Mouse (Mus musculus): ENCODE results near the gene Spock1.

Spock1 gene

DNA sequence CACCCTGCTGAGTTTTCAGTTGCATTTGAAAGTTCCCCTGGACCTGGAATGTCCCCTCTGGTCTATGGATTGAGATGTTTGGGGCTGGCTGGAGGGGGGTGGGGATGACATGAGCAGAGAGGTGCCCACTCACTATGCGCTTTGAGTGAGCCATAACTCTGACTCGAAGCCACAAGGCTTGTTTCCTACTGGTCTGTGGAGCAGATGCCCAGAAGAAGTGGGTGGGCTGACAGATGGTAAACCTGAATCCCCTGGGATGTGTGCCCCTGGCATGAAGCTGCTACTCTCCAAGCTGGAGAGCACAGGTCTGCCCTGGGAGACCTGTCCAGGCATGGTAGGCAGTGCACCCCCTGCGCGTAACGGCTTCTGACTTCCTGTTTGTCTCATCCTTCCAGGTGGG, 147.0 kb downstream of the Spock1 start:
- POLR2A ChIA-PET: no interaction called here
- CTCF ChIA-PET: no interaction called here

DNA sequence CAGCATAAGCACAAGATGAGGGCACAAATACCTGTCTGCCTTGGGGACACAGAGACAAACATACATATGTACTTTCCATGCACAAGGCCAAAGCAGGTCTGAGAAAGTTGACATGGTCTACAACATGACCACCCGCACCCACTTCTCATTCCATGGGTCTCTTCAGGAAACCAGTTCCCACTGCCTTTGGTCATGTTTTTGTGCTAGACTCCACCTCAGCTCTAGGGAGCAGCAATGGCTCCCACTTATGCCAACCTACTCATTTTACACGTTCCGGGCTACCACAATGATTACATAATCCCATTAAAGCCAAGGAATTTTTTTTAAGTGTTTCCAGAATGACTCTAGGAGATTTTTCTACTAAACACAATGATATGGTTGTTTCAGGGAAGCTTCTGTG, 147.5 kb downstream of the Spock1 start:
- POLR2A ChIA-PET: no interaction called here
- CTCF ChIA-PET: no interaction called here

DNA sequence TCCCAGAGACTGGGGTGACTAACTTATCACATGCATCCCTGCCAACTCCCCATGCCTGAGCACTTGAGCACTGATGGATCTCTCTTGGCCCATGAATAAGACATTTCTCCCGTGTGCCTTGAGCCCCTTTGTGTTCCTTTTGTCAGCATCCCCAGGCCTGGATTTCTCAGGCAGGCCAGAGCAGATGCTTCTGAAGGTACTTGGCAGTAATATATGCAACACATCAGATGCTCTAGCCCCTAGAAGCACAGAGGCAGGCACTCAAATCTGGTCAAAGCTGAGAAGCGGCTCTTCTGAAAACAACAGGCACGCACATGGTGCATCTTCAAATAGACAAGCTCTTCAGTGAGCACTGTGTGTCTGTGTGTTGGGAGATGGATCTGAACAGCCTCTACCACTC, 151.8 kb downstream of the Spock1 start:
- ChIA-PET CTCF (interaction anchor here in 1 of 4 experiments (0.6 kb wide), 1 partner anchor 289 kb away, joined by 3 read pairs; no protein-coding TSS in a partner anchor), POLR2A (no interaction called here)

DNA sequence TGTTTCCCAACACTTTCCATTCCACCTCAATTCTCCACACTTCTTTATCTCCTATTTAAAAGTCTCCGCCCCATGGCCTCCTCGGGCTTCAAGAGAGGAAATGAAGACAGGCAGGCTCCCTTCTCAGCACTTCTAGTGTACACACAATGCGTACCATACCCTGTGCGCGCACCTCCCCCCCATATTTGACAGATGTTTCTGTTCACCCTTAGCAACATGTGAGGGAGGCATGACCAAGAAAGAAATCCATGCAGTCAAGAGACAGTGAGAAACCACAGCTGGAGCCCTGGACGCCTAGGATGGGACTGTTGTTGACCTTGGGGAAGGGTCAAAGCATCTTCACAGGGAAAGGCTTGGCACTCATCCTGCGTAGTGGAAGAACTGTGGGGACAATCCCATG, 157.3 kb downstream of the Spock1 start:
- ChIA-PET CTCF (no interaction called here), POLR2A (no interaction called here)

DNA sequence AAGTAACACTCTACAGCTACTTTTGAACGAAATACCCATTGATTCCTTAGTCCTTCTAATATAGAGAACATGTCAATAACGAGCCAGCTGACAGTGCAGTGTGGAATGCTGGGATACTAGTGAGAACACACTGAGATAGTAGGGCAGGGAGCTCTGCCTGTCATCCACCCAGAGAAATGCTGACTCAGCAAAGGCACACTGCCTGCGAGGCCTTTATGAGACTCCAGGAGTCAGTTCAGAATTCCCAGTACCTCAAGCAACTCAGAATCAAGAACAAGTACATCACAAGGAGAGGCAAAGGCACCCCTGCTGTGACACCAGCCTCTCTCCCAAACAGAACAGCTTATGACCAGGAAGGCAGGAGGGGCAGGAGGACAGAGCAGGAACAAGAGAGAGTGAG, 163.5 kb downstream of the Spock1 start:
- POLR2A ChIA-PET: interaction anchor here in 1 of 4 experiments (1.1 to 1.8 kb wide), 2 partner anchors 11 to 13 kb away, joined by 3 to 5 read pairs; no protein-coding TSS in a partner anchor
- CTCF ChIA-PET: interaction anchor here in 2 of 4 experiments (0.6 to 1.1 kb wide), 4 partner anchors 22 to 1585 kb away, joined by 3 to 4 read pairs (median 3); no protein-coding TSS in a partner anchor

DNA sequence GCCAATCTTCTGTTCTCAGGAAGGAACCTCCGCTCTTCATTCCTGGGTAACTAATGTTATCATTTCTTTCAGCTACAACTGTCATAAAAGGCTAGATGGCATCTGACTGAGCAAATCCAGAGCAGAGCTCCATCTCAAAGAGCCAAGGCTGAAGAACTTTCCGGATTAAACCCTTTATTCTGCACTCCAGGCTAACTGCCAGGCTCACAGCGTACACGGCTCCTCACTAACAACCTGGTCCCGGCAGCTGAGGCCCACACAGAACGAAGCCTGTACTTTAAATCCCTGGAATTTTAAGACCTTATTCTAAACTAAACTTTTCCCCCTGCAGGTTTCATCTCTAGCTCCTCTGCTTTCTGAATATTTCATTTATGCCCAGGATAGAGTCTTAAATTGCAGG, 166.9 kb downstream of the Spock1 start:
- ChIA-PET POLR2A (interaction anchor here in 3 of 4 experiments (0.5 to 1.6 kb wide), 5 partner anchors 14 to 433 kb away, joined by 3 read pairs; no protein-coding TSS in a partner anchor), CTCF (interaction anchor here in 1 of 4 experiments (1.3 kb wide), 1 partner anchor 20 kb away, joined by 5 read pairs; no protein-coding TSS in a partner anchor)

DNA sequence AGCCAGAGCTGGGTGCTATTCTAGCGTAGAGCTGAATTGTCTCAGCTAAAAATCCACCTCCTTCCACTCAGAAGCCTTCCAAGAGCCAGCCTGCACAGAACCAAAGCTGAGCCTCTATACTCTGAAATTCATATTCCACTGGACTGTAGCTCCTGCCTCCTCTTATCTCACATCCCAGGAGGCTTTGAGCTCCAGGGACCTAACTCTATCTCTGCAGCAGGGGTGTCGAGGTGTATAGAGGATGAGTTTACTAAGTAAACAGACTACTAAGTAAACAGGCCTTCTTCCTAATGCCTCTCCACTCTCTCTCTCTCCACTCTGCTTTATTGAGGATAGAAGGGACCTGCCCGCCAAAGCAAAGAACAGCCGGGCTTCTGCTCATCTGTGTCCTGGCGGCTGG, 167.7 kb downstream of the Spock1 start:
- POLR2A ChIA-PET: interaction anchor here in 2 of 4 experiments (0.7 to 1.6 kb wide), 5 partner anchors 14 to 988 kb away, joined by 3 read pairs; no protein-coding TSS in a partner anchor

DNA sequence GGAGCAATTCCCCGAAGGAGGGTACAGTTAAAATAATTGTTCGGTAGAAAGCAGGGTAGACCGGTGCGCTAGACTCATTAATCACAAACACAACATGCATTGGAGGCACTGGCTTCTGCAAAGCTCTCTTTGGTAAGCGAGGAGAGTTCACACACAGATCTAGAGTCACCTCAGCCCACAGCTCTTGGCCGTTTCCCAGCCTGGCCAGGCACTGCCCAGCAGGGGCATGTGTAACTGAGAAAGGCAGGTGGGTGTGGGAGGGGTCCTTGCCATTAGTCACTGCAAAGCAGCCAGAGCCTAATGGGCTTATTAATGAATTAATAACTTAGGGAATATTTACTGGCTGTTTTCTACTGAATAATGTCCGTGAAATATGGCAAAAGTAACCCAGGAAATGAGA, 172.1 kb downstream of the Spock1 start:
- ChIA-PET CTCF (no interaction called here), POLR2A (interaction anchor here in 1 of 4 experiments (0.6 kb wide), 1 partner anchor 9 kb away, joined by 4 read pairs; no protein-coding TSS in a partner anchor)

More for the DNA sequence above, 167.7 kb downstream of the Spock1 start:
- CTCF ChIA-PET: interaction anchor here in 1 of 4 experiments (0.6 kb wide), 1 partner anchor 261 kb away, joined by 3 read pairs; no protein-coding TSS in a partner anchor

DNA sequence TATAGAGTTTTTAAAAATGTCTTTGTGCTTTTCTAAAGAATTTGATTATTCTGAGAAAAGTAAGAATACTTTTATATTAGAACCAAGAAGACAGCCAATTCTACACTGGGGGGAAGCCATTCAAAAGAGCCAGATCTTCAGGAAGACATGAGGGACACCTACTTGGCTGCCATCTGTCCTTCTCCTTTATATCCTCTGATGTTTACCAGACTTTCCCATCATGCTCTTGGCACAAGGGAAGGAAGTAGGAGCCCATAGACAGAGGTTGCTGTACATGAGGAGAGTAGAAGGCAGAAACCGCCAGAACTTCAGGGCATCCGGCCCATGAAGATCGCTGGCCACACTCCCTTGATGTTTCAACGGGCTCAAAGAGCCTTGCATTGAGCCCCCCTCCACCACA, 173.6 kb downstream of the Spock1 start:
- ChIA-PET POLR2A (no interaction called here), CTCF (interaction anchor here in 1 of 4 experiments (2.7 kb wide), 1 partner anchor 13 kb away, joined by 9 read pairs; no protein-coding TSS in a partner anchor)

DNA sequence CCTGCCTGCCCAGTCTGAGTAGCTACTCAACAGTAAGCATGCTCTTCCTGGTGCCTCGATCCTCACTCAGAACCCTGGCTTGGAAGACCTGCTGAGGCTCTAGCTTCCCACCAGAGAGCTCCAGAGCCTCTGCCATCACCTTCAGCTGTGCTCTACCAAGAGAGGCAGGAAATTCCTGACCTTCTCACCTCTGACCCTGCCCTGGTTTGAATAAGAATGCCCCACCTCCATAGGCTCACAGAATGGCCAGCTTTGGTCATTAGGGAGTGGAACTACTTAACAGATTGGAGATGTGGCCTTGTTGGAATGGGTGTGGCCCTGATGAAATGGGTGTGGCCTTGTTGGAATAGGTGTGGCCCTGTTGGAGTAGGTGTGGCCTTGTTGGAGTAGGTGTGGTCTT, 174.6 kb downstream of the Spock1 start:
- CTCF ChIA-PET: interaction anchor here in 2 of 4 experiments (0.5 to 2.7 kb wide), 5 partner anchors 12 to 311 kb away, joined by 3 to 10 read pairs (median 4); no protein-coding TSS in a partner anchor

DNA sequence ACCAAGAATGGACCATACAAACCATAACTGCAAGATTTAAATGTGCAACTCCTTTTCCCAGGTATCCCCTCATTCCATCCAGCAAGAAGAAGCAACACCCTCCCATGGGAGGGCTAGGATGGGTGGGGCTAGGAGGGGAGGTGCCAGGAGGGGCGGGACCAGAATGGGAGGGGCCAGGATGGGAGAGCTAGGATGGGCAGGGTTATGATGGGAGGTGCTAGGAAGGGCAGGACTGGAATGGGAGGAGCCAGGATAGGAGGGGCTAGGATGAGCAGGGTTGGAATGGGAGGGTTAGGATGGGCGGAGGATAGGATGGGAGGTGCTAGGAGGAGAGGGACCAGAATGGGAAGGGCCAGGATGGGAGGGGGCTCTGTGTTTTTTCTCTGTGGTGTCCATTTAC, 175.9 kb downstream of the Spock1 start:
- POLR2A ChIA-PET: interaction anchor here in 1 of 4 experiments (1.2 kb wide), 1 partner anchor 404 kb away, joined by 4 read pairs; no protein-coding TSS in a partner anchor
- CTCF ChIA-PET: interaction anchor here in 3 of 4 experiments (0.8 to 2.7 kb wide), 3 partner anchors 11 to 12 kb away, joined by 3 to 10 read pairs (median 9); no protein-coding TSS in a partner anchor

More for the DNA sequence above, 174.6 kb downstream of the Spock1 start:
- POLR2A ChIA-PET: interaction anchor here in 2 of 4 experiments (0.8 to 1.2 kb wide), 2 partner anchors 10 to 14 kb away, joined by 5 to 6 read pairs; no protein-coding TSS in a partner anchor

DNA sequence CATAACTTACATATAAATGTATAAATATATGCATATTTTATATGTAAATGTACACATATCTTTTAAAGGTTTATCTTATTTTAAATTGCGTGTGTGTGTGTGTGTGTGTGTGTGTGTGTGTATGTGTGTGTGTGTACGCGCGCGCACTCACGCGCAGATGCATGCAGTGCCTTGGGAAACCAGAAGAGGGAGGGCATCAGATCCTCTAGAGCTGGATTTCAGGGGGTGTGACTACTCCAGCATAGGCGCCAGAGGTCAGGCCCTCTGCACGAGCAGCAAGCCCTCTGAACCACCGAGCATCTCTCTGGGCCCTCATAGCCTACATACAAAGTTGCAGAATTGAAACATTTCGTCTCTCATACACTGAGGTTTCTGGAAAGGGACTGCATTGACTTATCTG, 180.4 kb downstream of the Spock1 start:
- CTCF ChIA-PET: interaction anchor here in 2 of 4 experiments (0.6 to 0.7 kb wide), 3 partner anchors 171 to 598 kb away, joined by 3 to 4 read pairs (median 3); no protein-coding TSS in a partner anchor

DNA sequence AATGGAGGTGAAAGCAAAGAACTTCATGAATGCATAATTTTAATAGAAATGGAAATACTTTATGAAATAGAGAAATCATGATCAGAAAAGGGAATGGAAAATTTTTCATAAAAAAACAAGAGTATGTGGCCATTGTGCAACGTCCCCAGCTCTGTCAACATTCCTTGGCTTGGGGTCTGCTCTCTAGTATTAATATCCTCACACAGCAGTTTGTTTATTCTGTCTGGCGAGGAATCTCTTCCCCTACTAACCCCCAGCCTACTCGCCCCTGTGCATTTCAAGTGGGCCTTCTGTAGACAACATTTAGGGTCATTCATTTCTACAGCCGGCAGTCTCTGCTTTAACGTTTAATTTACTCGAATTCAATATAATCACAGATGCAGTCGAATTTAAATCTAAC, 181.5 kb downstream of the Spock1 start:
- ChIA-PET POLR2A (interaction anchor here in 1 of 4 experiments (0.6 kb wide), 1 partner anchor 441 kb away, joined by 3 read pairs; no protein-coding TSS in a partner anchor), CTCF (no interaction called here)

More for the DNA sequence above, 180.4 kb downstream of the Spock1 start:
- POLR2A ChIA-PET: no interaction called here

DNA sequence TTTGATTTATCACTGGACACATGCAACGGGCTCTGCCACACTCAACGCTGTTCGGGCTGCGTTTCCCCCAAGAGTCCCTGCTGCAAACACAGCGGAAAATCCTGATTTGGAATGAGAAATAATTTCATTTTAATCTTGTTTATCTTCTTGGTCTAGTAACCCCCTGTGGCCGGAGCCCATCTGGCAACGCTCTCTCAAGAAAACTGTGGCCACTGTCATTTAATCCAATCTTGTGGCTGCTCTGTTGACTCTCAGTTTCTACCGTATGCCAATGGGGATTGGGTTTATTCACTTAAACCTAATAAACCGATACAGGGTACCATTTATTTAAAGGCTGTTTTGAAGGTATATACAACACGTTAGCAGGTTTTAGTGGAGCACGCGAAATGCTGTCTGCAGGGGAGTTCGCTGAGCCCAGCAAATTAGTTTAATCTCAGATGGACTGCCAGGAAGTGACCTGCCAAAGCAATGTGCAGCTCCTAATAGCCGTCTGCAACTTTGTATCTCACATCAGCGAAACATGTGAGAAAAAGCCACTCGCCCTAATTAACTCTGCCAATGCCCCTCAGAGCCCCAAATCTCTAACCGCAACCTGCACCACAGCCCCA, 185.7 kb downstream of the Spock1 start:
- POLR2A ChIA-PET: no interaction called here
- CTCF ChIA-PET: no interaction called here

DNA sequence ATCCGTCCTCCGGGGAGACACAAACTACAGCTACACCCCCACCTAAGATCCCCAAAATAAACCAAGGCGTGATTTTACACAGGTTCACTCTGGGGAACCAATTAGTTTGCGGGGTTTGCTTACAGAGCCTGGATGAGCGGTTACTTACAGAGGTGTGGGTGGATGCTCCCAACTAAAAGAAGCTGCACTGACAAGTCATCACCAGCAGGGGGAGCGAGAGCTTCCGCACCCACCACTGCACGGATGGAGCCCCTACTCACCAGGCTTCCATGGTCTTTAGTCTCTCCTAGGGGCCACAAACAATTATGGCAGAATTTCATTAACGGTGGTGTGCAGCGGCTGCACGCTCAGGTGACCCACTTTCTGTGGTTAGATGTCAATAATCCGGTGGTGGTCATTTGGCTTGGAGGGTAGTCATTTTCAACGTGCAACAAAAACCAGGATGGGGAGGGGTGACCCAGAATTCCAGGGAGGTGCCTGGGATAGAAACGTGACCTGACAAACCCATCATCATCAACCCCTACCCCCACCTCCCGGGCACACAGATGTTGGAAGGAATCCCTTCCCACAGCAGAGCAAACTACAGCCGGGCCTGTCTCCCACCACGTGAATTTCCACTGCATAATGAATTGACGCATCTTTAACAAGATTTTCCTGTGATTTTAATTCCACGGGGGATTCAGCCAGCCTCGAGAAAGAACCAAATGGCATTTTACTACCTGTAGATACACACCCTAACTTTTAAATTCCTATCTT, 186.4 kb downstream of the Spock1 start:
- ChIA-PET POLR2A (no interaction called here), CTCF (interaction anchor here (0.5 to 2.1 kb wide), 26 partner anchors 9 to 428 kb away, joined by 3 to 10 read pairs (median 3); partner anchors contain the start of gene Spock1 (in 1 of the 4))

DNA sequence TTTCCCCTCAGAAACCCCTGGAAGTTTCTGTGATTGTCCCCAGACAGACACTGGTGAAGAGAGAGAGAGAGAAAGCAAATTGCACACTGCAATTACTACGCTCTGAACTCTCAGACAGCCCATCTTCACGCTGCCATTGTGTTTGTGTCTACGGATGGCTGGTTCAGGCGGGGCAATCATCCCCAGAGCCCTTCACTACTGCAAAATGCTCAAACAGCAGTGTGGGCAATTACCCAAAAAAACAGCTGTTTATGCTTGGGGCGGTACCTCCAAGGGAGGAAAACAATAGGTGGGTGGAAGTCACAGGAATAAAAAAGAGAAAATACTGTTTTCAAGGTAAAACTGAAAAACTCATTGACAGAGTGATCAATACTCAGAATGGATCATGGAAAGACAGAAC, 190.0 kb downstream of the Spock1 start:
- ChIA-PET CTCF (no interaction called here), POLR2A (no interaction called here)

DNA sequence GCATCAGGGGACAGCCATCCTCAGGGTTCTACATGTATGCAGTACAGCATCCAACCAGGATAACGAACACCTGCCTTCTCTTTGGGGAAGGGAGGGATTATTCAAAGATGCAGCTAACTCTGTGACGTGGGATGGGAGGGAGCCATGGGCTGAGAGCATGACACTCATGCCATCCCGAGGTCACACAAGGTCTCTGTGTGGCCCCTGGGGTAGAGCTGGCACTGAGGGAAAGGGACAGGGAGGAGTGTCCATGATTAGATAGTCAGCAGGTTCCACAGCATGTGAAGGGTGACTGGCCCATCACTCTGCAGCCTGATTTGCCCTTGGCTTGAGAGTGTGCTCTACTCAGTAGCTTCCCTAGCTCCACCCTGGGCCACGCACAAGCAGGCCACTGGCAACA, 195.2 kb downstream of the Spock1 start:
- POLR2A ChIA-PET: no interaction called here
- CTCF ChIA-PET: interaction anchor here in 1 of 4 experiments (1.3 kb wide), 1 partner anchor 8 kb away, joined by 4 read pairs; no protein-coding TSS in a partner anchor

DNA sequence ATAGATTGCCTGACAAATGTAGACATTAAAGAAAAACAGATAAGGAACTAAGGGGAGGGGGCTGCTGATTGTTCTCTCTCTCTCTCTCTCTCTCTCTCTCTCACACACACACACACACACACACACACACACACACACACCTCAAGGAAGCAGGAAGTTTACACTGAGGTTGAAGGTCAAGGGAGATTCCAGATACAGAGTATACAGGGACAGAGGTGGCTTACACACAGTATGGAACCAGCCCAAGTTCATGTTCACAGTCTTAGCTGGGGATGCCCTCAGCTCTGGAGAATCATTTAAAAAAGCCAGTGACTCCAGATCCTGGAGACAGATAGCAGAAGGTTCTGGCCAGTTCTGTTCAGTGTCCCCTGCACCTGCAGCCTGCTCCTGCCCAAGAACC, 199.7 kb downstream of the Spock1 start:
- POLR2A ChIA-PET: interaction anchor here in 1 of 4 experiments (0.8 kb wide), 1 partner anchor 1115 kb away, joined by 3 read pairs; no protein-coding TSS in a partner anchor
- CTCF ChIA-PET: interaction anchor here in 2 of 4 experiments (0.7 to 1.4 kb wide), 2 partner anchors 13 kb away, joined by 3 read pairs; no protein-coding TSS in a partner anchor

DNA sequence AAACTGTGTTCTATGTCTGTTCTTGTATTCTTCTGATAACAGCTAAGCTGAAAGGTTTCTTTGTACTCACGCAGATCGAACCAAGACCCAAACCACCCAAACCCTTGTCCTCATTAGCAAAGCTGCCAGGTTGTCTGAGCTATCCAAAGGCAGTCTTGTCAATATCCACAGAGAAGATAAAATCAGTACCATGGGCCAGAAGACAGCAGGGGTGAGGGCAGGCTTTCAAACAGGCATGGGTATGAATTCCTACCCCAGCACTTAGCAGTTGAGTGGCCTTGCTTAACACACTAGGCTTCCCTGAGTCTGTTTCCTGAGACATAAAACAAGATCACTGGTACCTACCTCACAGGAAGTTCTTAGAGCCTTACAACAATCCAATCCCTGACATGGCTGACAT, 205.2 kb downstream of the Spock1 start:
- ChIA-PET CTCF (interaction anchor here in 3 of 4 experiments (0.5 to 1.1 kb wide), 3 partner anchors 19 to 1770 kb away, joined by 3 to 5 read pairs (median 3); no protein-coding TSS in a partner anchor), POLR2A (interaction anchor here in 1 of 4 experiments (1.0 kb wide), 1 partner anchor 9 kb away, joined by 3 read pairs; no protein-coding TSS in a partner anchor)
